Mouse (Mus musculus) midbrain, embryonic 14.5 days (tissue): ENCODE measurements around the gene Myadml2. TPM values are rescaled to one million over a fixed set of nuclear protein-coding genes. Genes with fewer than 3 reads are reported as not detected.

ENCODE experiments used
- ATAC-seq: fragments of 200-750 bp; cut with Nextera tagmentation; 2 replicates; pipeline ENCODE4 v1.8.0; 2017; ENCODE audit warnings: moderate number of reproducible peaks, moderate library complexity; ENCODE audit not compliant: low FRiP score, low TSS enrichment
- DNase-seq: peaks from one replicate; pipeline ENCODE4 v3.0.0-alpha.2; 2015
- H3K27ac ChIP-seq: fragments of 300-500 bp; sonication (generic); replicated peaks from 2 replicates; pipeline ENCODE4 v1.5.1; 2014; ENCODE audit warnings: mild to moderate bottlenecking, low read depth, low read length, moderate library complexity
- H3K27me3 ChIP-seq: fragments of 300-500 bp; sonication (generic); 2 replicates; pipeline ENCODE4 v1.6.1; 2014; ENCODE audit warnings: low read length, control low read depth, mixed read lengths; ENCODE audit not compliant: control insufficient read depth, insufficient read depth
- H3K36me3 ChIP-seq: fragments of 300-500 bp; sonication (generic); 2 replicates; pipeline ENCODE4 v1.6.1; 2014; ENCODE audit warnings: low read length, control low read depth; ENCODE audit not compliant: control insufficient read depth, insufficient read depth
- H3K4me1 ChIP-seq: fragments of 300-500 bp; sonication (generic); 2 replicates; pipeline ENCODE4 v1.6.1; 2014; ENCODE audit warnings: mild to moderate bottlenecking, antibody characterized with exemption, low read length, control low read depth; ENCODE audit not compliant: control insufficient read depth, insufficient read depth
- H3K4me2 ChIP-seq: fragments of 300-500 bp; sonication (generic); 2 replicates; pipeline ENCODE4 v1.6.1; 2014; ENCODE audit warnings: mild to moderate bottlenecking, low read length, moderate library complexity
- H3K4me3 ChIP-seq: fragments of 300-500 bp; sonication (generic); replicated peaks from 2 replicates; pipeline ENCODE4 v1.5.1; 2014; ENCODE audit warnings: low read depth, low read length
- H3K9ac ChIP-seq: fragments of 300-500 bp; sonication (generic); replicated peaks from 2 replicates; pipeline ENCODE4 v1.6.1; 2014; ENCODE audit warnings: mild to moderate bottlenecking, low read length, moderate library complexity
- H3K9me3 ChIP-seq: fragments of 300-500 bp; sonication (generic); 2 replicates; pipeline ENCODE4 v1.6.1; 2016; ENCODE audit warnings: low read length, control low read depth, mixed read lengths; ENCODE audit not compliant: control insufficient read depth
- WGBS: fragments of 180-500 bp; shearing (Covaris S2); extraction: QIAGEN DNeasy Blood & Tissue Kit; methylation state at CpG from one replicate; pipeline ENCODE4 v1.1.7; 2014; 5-methylcytosine and 5-hydroxymethylcytosine counted together
- polyA plus RNA-seq: library from polyadenylated mRNA; unstranded; fragments of >200 nt; fragmentation: Nextera tagmentation; extraction: Ambion mirVana; gene quantifications from 2 replicates; pipeline ENCODE4 v1.2.1, GENCODE M21; 2014

Gene Myadml2
- polyA plus RNA-seq, 1 experiment from 2014 or later: 0.51 TPM

GRCm38 (mm10) chr11:120658876-120659410 is 11.0 kb upstream of the Myadml2 start:
- Histone ChIP-seq H3K4me3 (0 out of 2 replicates have a peak overlapping the region, but pooled peaks have one; percentile 31), H3K9ac (no peak overlapping the region), H3K4me2 (peak overlapping the region; percentile 3; the same call in 1 of the 2 replicates), H3K27me3 (peaks cover 50% of the 10 kb centered on the region), H3K36me3 (no peaks in the 10 kb centered on the region), H3K4me1 (peaks cover 11% of the 10 kb centered on the region; the same call in 1 of the 2 replicates), H3K27ac (no peak overlapping the region), H3K9me3 (no peaks in the 10 kb centered on the region)
- DNase-seq: peak; percentile 78
- 3% methylated on average over 24 of the region's 24 CpGs for WGBS
- ATAC-seq: no peak

GRCm38 (mm10) chr11:120657301-120657700 is 9.3 kb upstream of the Myadml2 start:
- Histone ChIP-seq H3K36me3 (no peaks in the 10 kb centered on the region), H3K4me1 (peaks cover 11% of the 10 kb centered on the region; the same call in 1 of the 2 replicates), H3K9ac (no peak overlapping the region), H3K27me3 (peaks cover 42% of the 10 kb centered on the region), H3K27ac (no peak overlapping the region), H3K4me2 (no peak overlapping the region), H3K9me3 (no peaks in the 10 kb centered on the region), H3K4me3 (no peak overlapping the region)
- ATAC-seq: no peak
- DNase-seq: no peak
- 90% methylated on average over 4 of the region's 4 CpGs for WGBS

DNA sequence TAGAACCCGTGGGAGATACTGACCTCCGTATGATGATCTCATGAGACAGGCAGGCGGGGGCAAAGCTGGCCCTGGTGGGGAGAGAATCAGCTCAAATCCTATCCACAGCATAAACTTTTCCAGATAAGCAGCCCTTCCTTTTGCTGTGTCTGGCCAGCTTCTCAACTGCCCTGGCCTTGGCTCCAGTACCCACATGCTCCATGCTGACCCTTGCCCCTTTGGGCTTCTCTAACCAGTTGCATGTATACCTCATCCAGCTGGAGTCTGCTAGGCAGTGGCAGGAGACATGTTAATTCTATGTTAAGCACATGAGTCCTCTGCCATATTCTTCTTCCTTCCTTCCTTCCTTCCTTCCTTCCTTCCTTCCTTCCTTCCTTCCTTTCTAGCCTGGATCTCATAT is 6.8 kb upstream of the Myadml2 start:
- Histone ChIP-seq H3K36me3 (no peaks in the 10 kb centered on the region), H3K27ac (no peak overlapping the region), H3K4me3 (no peak overlapping the region), H3K9ac (no peak overlapping the region), H3K27me3 (peaks cover 17% of the 10 kb centered on the region), H3K9me3 (no peaks in the 10 kb centered on the region), H3K4me2 (no peak overlapping the region), H3K4me1 (no peaks in the 10 kb centered on the region)
- DNase-seq: no peak
- no peak for ATAC-seq
- WGBS: 77% methylated on average over 3 of the region's 3 CpGs

DNA sequence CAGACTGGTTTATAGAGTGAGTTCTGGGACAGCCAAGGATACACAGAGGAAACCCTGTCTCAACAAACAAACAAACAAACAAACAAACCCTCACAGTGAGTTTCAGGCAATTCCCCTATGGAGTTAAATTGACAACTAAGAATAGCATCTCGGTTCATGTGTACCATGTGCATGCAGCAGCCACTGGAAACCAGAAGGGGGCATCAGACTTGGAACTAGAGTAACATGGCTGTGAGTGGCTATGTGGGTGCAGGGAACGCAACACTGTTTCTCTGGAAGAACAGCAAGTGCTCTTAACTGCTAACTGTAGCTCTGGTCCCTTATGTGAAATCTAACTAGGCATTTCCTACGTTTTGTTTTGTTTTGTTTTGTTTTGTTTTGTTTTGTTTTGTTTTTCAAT is 3.9 kb upstream of the Myadml2 start:
- Histone ChIP-seq H3K9ac (no peak overlapping the region), H3K4me3 (no peak overlapping the region), H3K4me2 (no peak overlapping the region), H3K36me3 (no peaks in the 10 kb centered on the region), H3K4me1 (peaks cover 6% of the 10 kb centered on the region), H3K9me3 (no peaks in the 10 kb centered on the region), H3K27ac (no peak overlapping the region), H3K27me3 (no peaks in the 10 kb centered on the region; the same call in 1 of the 2 replicates)
- no peak for ATAC-seq
- 71% methylated on average over 3 of the region's 3 CpGs for WGBS
- no peak for DNase-seq

DNA sequence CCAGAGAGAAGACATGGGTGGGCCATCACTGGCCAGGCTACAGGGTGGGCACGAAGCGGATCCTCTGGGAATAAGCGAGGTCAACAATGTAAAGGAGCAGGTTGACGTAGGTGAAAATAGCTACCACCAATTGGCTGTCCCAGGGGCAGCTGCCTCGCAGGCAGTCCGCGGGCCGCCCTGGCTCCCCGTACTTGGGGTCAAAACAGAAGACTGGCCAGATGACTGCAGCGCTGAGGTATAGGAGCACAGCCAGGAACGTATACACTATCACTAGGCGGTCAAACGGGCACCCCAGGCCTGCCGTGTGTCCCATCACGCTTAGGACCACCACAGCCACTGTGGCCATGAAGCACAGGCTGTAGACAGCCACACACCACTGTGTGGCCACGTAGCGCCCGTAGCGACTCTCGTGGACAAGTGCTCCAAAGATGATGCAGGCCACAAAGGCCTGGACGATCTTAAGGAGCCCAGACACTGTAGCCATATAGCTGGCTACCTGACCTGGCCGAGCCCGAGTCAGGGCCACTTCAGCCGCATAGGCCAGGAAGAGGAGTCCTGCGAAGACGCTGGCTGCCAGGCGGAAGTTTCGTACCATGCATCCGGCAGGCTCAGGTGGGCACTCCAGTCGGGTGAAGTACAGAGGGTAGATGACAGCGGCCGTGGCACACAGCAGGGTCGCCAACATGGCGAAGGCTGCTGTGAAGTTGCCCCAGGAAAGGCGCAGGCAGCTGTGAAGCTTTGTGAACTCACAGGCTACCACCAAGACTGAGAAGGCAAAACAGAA is 719 bp downstream of the Myadml2 start:
- no peak for DNase-seq
- ATAC-seq: no peak
- WGBS: 81% methylated on average over 35 of the region's 35 CpGs
- 0 out of 2 replicates have a peak overlapping the region, but pooled peaks have one; percentile 38 for H3K9ac ChIP-seq
- no peaks in the 10 kb centered on the region for H3K9me3 ChIP-seq
- H3K4me1 ChIP-seq: peaks cover 14% of the 10 kb centered on the region
- H3K4me2 ChIP-seq: peak overlapping the region; percentile 44; the same call in 1 of the 2 replicates
- H3K27ac ChIP-seq: no peak overlapping the region
- no peak overlapping the region for H3K4me3 ChIP-seq
- H3K36me3 ChIP-seq: no peaks in the 10 kb centered on the region
- peaks cover 4% of the 10 kb centered on the region; the same call in 1 of the 2 replicates for H3K27me3 ChIP-seq

GRCm38 (mm10) chr11:120643601-120643987 is 4.4 kb downstream of the Myadml2 start, which contains the start of gene Pycr1:
TSS of gene Pycr1 (minus strand) at chr11:120643769.
- DNase-seq (peak; percentile 96), ATAC-seq (peak; percentile 98)
- H3K36me3 ChIP-seq: no peaks in the 10 kb centered on the region
- H3K27ac ChIP-seq: peak within 1 kb of the TSS; percentile 26; the same call in 1 of the 2 replicates
- H3K4me3 ChIP-seq: peak within 1 kb of the TSS; percentile 48
- H3K27me3 ChIP-seq: peaks cover 4% of the 10 kb centered on the region; the same call in 1 of the 2 replicates
- WGBS: under 1% methylated on average over 15 of the region's 15 CpGs
- peaks cover 14% of the 10 kb centered on the region for H3K4me1 ChIP-seq
- peak within 1 kb of the TSS; percentile 91 for H3K4me2 ChIP-seq
- no peaks in the 10 kb centered on the region for H3K9me3 ChIP-seq
- H3K9ac ChIP-seq: peak within 1 kb of the TSS; percentile 74

GRCm38 (mm10) chr11:120642939-120643600 is 4.9 kb downstream of the Myadml2 start:
- WGBS: 2% methylated on average over 18 of the region's 18 CpGs
- H3K9me3 ChIP-seq: no peaks in the 10 kb centered on the region
- ATAC-seq (peak; percentile 38; the same call in 1 of the 2 replicates), DNase-seq (no peak)
- peak overlapping the region; percentile 26; the same call in 1 of the 2 replicates for H3K27ac ChIP-seq
- H3K27me3 ChIP-seq: peaks cover 4% of the 10 kb centered on the region; the same call in 1 of the 2 replicates
- H3K4me2 ChIP-seq: peak overlapping the region; percentile 91
- H3K4me1 ChIP-seq: peaks cover 12% of the 10 kb centered on the region
- H3K9ac ChIP-seq: peak overlapping the region; percentile 74
- H3K4me3 ChIP-seq: peak overlapping the region; percentile 48
- no peaks in the 10 kb centered on the region for H3K36me3 ChIP-seq

- H3K27ac ChIP-seq: no peak overlapping the region
- peaks cover 9% of the 10 kb centered on the region for H3K4me1 ChIP-seq
- 92% methylated on average over 8 of the region's 8 CpGs for WGBS
- no peak overlapping the region for H3K9ac ChIP-seq
- H3K9me3 ChIP-seq: no peaks in the 10 kb centered on the region
- H3K36me3 ChIP-seq: no peaks in the 10 kb centered on the region
- peaks cover 4% of the 10 kb centered on the region; the same call in 1 of the 2 replicates for H3K27me3 ChIP-seq
- no peak overlapping the region for H3K4me2 ChIP-seq
- H3K4me3 ChIP-seq: no peak overlapping the region
- ATAC-seq (no peak), DNase-seq (no peak)
These were observed 6.1 kb downstream of the Myadml2 start for GRCm38 (mm10) chr11:120641869-120642268.
